Mouse (Mus musculus) cerebellum, postnatal 10 days (tissue): ENCODE data around the gene Kctd12.
A peak's percentile ranks its signal among the peaks of the same experiment; 100 is the strongest.

Experiments used
- DNase-seq, 2 experiments: peaks; one replicate each; pipeline ENCODE4 v3.0.0; 2021; ENCODE audit warnings: mixed read lengths in 2 of 2

Gene Kctd12

DNA sequence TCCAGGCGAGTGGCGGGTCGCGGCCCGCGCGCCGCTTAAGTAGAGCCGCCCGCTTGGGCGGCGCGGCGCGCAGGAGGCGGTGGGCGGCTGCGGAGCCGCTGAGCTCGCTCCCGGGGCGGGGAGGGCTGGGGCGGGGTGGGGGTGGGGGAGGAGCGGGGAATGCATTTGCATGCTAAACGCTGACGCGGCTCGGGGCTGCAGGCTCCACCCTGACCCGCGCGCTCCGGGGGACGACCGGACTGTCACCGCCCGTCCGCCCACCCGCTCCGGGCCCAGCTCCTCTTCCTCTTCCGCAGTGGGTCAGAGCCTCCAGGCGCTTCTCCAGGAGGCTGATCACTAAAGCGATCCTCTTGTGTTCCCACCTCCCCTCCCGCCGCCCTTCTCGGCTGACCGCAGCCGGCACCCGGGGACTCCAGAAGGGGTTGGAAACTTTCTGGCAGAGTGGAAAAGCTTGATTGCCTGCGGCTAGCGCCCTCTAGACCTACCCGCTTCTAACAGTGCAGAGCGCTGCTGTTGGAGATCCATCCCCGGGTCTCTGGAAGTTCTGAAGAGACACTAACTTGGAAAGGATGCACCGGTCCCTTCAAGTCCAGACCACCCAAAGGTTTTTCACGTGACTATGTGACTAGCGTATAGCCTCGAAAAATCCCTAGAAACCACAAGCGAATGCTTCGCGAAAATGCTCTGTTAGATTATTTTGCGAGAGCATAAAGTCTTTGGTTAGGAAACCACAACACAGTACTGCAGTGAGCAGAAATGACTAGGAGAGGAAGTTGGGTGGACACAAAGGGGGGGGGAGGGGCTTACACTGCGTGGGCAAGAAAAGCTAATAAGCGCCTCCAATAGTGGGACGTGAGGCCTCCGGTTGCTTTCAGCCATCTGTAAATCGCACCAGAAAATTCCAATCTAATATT lies at the start of gene Kctd12:
Gene Kctd12, minus strand, starts transcription at position 11 of the 914 bp plus-strand sequence.
- DNase-seq: peak; percentile 80 to 86

DNA sequence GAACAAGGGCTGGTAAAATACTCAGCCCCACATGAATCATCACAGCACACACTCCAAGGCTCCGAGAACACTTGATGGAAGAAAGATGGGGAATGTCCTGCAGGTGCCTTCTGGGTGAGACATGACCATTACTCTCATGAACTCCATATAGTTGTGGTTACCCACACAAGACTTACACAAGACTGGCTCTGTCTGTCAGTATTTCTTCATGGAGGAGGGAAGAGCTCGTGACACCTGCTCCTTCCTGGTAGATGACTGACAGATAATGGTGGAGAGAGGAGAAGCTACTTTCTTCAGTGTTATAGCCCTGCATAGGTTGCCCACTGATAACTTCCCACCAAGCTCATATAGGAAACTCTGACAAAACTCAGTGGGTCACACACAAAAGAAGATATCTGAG lies 46.8 kb upstream of the Kctd12 start:
- no peak for DNase-seq

DNA sequence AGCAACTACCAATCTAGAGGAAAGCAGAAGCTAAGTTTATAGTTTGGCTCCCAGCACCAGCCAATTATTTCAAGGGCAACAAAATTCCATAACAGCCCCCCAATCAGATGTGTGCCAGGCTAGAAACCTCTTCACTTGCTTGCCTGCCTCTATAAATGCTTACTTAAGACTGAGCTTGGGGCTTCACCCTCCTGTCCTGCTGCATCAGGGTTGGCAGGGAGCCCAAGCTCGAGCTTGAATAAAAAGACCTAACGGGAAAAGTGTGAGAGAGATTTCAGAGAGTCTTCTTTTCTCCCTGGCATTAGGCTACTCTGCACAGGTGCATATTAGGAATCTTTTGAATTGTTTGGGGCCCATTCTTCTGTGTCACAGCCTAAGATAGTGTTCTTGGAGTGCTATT lies 37.6 kb upstream of the Kctd12 start:
- DNase-seq: peak; percentile 36 to 53

GRCm38 (mm10) chr14:103017009-103017408 lies 34.6 kb upstream of the Kctd12 start:
- no peak for DNase-seq

GRCm38 (mm10) chr14:103012563-103013150 lies 30.2 kb upstream of the Kctd12 start:
- DNase-seq: peak; percentile 83 to 84

DNA sequence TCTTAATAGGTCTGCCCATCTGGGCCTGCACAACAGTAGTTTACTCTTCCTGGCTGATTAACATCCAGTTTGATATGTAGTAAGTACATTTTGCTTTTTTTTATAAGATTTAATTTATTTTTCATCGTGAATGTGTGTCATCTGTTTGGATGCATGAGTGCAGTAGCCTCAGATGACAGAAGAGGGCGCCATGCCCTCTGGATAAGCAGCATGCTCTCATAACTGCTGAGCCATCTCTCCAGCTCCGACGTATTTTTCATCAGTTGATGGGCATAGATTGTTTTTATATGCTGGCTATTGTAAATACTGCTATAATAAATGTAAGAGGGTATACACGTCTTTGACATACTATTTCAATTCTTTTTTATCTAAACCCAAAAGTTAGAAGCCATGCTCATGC lies 29.3 kb upstream of the Kctd12 start:
- DNase-seq: peak; percentile 61 to 67

DNA sequence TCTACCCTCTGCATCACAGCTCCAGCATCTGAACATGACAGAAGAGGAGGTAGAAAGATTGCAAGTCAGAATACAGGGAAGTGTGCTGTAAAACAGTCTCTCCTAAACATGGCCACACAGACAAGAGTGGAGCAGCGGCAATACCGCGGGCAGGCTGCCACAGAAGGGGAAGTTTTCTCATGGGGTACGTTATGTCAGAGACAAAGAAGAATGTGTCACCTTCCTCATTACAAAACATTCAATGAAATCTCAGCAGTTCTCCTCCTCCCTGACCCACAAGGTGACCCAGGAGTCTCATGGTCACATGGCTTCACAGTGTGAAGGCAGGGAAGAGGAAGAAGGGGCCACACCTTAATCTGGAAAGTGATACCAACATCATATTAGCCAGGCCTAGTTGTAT lies 25.3 kb upstream of the Kctd12 start:
- DNase-seq: no peak

GRCm38 (mm10) chr14:102994662-102995561 lies 12.5 kb upstream of the Kctd12 start:
- peak; percentile 89 to 93 for DNase-seq

DNA sequence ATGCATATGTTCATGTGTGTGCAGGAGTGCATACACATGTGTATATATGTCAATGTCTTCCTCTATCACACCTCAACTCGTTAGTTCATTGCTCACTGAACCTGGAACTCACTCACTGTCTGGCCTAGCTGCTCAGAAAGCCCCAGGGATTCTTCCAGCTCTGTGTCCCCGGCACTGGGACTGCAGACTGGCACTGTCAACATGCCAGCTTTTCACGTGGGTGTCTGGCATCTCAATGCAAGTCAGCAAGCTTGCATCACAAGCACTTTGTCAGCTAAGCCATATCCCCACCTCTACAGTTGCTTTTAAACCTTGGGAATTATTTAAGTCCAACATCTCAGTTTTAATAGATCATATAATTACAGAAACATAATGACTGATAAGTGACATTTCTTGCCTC lies 8.3 kb upstream of the Kctd12 start:
- peak; percentile 47 to 55 for DNase-seq

DNA sequence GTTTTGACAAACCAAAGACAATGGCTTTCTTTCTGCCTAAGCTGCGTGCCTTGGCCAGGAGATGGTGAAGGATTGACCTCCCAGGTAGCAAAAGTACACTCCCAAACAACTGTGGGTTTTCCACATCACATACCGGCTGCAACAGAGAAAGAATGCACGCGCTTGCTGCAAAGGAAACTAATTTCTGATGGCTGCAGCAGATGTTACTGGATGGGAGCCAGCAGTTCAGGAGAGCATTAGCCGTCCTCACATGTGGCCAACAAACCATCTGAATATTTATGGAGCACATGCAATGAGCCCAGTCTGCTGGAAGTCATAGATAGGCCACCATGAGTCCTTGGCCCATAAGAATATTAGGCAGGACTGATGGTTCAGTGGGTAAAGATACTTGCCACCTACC lies 7.4 kb upstream of the Kctd12 start:
- no peak for DNase-seq

GRCm38 (mm10) chr14:102989254-102989653 lies 6.8 kb upstream of the Kctd12 start:
- no peak for DNase-seq

DNA sequence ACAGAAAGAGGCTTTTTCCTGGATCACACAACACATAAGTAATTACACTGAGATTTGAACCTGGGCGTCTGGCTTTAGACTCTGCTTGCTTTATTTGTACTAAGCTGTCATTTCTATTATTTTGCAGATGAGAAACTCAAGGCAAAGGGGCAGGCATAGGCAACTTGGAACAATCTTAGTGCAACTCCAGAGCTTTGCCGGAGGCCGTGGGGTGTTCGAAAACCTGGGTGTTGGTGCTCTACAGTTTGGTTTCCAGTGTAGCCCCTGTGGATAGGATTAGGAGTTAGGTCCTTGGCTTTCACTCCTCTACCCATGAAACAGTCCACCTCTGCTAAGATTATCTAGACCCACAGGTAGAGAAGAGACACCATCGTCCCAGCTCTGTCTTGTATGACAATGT lies 5.2 kb upstream of the Kctd12 start:
- no peak for DNase-seq

DNA sequence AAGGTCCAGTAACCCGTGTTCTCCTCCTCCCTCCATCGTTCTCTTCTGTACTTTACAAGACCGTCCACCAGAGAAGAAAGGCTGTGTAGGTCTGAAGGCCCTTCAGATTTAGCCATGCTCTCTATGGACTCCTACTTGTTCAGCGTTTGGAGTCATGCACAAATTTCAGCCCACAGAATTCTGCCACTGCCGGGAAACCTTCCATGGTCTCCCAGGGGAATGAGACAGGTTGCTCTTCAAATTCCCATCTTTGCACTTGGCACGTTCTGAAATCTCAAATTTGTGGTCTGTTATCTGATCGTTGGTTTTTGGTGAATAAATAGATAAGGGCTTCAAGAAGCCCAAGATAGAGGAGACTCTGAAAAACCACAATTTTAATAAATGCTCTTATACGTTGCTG lies 1.2 kb upstream of the Kctd12 start:
- no peak for DNase-seq

GRCm38 (mm10) chr14:102982016-102982626 lies 316 bp downstream of the Kctd12 start:
- peak; percentile 66 to 73 for DNase-seq

DNA sequence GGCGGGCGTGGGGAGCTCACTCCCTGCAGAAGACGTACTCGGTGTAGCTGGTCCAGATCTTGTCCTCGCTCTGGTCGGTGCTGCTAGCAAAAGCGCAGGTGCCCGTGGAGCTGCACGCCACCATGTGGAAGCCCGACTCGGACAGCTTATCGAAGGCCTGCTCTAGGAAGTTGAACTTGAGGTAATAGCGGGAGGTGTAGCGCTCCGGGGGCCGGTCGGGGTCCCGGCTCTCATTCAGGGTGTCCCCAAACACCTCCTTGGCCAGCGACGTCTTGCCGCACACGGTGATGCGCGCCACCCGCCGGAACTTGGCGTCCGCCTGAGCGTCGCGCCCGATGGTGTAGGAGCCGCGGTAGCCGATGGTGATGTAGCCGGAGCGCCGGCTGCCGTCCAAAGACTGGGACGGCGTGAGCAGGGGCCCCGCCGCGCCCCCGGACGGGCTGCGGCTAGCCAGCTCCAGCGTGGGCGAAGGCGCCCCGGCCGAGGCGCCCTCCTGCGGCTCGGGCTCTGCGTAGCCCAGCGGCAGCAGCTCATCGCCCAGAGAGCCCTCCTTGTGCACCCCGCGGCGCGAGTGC lies 909 bp downstream of the Kctd12 start:
- peak; percentile 87 to 88 for DNase-seq

DNA sequence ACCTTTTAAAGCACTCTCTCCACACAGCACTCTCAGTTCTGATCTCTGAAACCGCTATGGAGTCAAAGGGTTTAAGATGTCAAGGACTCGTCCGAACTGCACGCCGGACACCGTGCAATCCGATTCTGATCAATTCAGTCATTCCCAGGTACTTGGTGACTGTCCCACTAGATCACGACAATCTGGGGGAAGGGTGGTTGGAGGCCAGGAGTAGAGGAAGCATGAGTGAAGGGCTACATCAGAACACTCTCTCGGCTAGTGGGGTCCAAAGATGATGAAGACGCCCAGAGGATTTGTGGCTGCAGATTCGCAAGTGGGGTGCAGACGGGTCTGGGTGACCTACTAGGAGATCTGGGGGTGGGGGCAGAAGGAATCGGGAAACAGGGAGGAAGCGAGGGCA lies 1.5 kb downstream of the Kctd12 start:
- no peak for DNase-seq

- peak; percentile 80 to 83 for DNase-seq
Observed at GRCm38 (mm10) chr14:102980481-102980880, 2.0 kb downstream of the Kctd12 start.

DNA sequence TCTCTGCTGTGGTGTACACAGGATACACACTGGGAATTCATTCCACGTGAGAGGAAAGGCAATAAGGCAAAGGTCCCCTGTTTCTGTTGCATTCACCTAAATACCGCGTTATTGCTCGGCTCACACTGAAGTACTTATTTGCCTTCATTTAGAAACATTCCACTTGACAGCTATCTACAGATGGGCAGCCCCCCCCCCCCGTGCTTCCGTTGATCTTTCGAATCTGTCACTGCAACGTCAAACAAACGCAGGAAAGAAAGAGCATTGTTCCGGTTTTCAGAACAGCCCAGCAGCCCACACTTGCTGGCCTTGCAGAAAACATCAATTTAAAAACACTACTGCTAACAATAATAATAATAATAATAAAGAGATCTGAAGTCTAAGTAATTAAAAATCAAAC lies 2.6 kb downstream of the Kctd12 start:
- peak; percentile 19 to 40 for DNase-seq

DNA sequence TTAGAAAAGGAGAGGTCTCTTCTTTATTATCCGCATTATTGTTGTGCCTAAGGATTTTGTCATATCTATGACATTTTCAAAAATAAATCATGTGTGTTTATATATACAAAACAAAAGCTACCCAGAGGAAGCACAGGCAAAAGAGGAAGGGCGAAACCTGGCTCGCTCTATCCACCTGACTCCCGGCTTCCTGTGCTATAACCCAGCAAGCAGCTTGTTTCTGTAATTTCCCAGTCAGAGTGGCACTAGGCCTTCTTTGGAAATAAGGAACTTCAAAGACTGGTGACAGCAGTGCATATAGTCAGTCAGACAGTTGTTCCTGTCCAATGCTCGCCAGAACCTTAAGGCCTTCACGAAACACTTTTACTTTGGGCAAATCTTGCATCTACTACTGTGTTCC lies 6.6 kb downstream of the Kctd12 start:
- DNase-seq: no peak

- DNase-seq: no peak
Observed at GRCm38 (mm10) chr14:102968824-102969223, 13.6 kb downstream of the Kctd12 start.

GRCm38 (mm10) chr14:102966241-102966640 lies 16.2 kb downstream of the Kctd12 start:
- DNase-seq: no peak

DNA sequence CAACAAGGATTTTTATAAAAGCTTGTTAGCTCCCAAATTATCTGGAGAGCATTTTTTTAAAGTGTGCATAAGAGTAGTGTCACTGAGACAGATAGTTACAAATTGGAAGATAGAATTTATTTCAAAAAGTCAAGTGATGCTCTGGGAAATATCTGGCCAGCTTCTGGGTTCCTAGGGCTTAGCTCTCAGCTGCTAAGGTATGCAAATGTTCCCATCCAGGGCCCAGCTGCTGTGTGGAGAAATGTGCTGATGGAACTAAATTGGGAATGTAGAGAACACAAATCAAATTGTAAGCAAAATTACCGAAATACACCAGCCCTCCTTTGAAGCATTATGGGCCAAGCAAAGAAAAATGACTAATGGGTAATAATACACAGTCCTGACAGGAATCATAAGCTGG lies 16.6 kb downstream of the Kctd12 start:
- DNase-seq: no peak
